ENCODE assay signal across 17 mouse cellular contexts in genomic region chr5:114673114-114673513, GRCm38 (mm10). TPM values are rescaled to one million over a fixed set of nuclear protein-coding genes. Genes with fewer than 3 reads are reported as not detected.
DNase-seq lines count a peak whose midpoint lies in the region; ATAC-seq and TF ChIP-seq lines count a peak whose summit lies in the region.
"Had no signal": no experiment of that assay in that cellular context is flagged by ENCODE, and none has a peak within 500 bp of the region (broad histone marks: within the 10 kb centered on the region; RNA-seq: fewer than 3 reads in every experiment).

No protein-coding gene starts in this region.

- no peak for ATAC-seq in hindbrain, postnatal 0 days
- no peak for ATAC-seq in hindbrain, embryonic 12.5 days (ENCODE audit: low FRiP score)
- no peak for ATAC-seq in lung, postnatal 0 days
- ATAC-seq: forebrain, embryonic 15.5 days had no signal

- H3K27ac ChIP-seq in hindbrain, postnatal 0 days: no peak overlapping the region
- H3K27ac ChIP-seq in hindbrain, embryonic 12.5 days: no peak overlapping the region
- H3K27ac ChIP-seq in lung, postnatal 0 days (ENCODE audit: low read length): no peak overlapping the region
- no peak overlapping the region for H3K27ac ChIP-seq in MEL (ENCODE audit: control insufficient read depth, low read depth, low read length)
- H3K27ac ChIP-seq in cortical plate, adult 2 months (ENCODE audit: insufficient read depth, low read length): no peak overlapping the region
- H3K27ac ChIP-seq in limb, embryonic 10.5 days: no peak overlapping the region
- H3K27ac ChIP-seq: forebrain, embryonic 15.5 days; liver, embryonic 13.5 days; neural tube, embryonic 13.5 days had no signal

- peaks cover 13% of the 10 kb centered on the region for H3K36me3 ChIP-seq in hindbrain, postnatal 0 days (ENCODE audit: insufficient read depth, low read length)
- peaks cover 46% of the 10 kb centered on the region for H3K36me3 ChIP-seq in hindbrain, embryonic 12.5 days
- H3K36me3 ChIP-seq in lung, postnatal 0 days (ENCODE audit: insufficient read depth, low read length): peaks cover 8% of the 10 kb centered on the region; the same call in 1 of the 2 replicates
- peaks cover 0 to 2% of the 10 kb centered on the region in 2 experiments; a peak in 1 of 4 replicates for H3K36me3 ChIP-seq in MEL (ENCODE audit: control insufficient read depth in 1 of 2, insufficient read depth in 2 of 2, low read length in 2 of 2)
- H3K36me3 ChIP-seq in limb, embryonic 10.5 days: peaks cover 50% of the 10 kb centered on the region
- H3K36me3 ChIP-seq: forebrain, embryonic 15.5 days had no signal

- peak; percentile 18; the same call in 1 of the 2 replicates for TF ChIP-seq CTCF in hindbrain, postnatal 0 days (IDR thresholded peaks at IDR 0.05; ENCODE audit: low read depth)
- TF ChIP-seq CTCF in lung, postnatal 0 days (IDR thresholded peaks at IDR 0.05): peak; percentile 30; the same call in 1 of the 2 replicates
- peak; percentile 21 to 51 (median 29); a peak in 5 of 6 replicates for TF ChIP-seq CTCF in MEL (IDR thresholded peaks at IDR 0.05 in 2 of 3, conservative IDR thresholded peaks at IDR 0.05 in 1 of 3; ENCODE audit: control insufficient read depth in 1 of 3, insufficient read depth in 1 of 3, low read depth in 2 of 3, low read length in 3 of 3, poor library complexity in 1 of 3, severe bottlenecking in 1 of 3)
- TF ChIP-seq CTCF in cortical plate, adult 2 months (IDR thresholded peaks at IDR 0.05; ENCODE audit: extremely low read depth, insufficient read depth, low read length): 0 out of 2 replicates have a peak, but pooled peaks have one; percentile 2

- TF ChIP-seq EP300 in lung, postnatal 0 days (IDR thresholded peaks at IDR 0.05): no peak
- TF ChIP-seq EP300 in MEL (IDR thresholded peaks at IDR 0.05; ENCODE audit: low read depth in 1 of 2, low read length in 2 of 2): no peak

- H3K27me3 ChIP-seq in hindbrain, postnatal 0 days (ENCODE audit: insufficient read depth, low read length): no peaks in the 10 kb centered on the region
- H3K27me3 ChIP-seq in hindbrain, embryonic 12.5 days: no peaks in the 10 kb centered on the region; the same call in 1 of the 2 replicates
- no peaks in the 10 kb centered on the region for H3K27me3 ChIP-seq in lung, postnatal 0 days (replicated peaks; ENCODE audit: insufficient read depth, low read length)
- H3K27me3 ChIP-seq in MEL (ENCODE audit: control insufficient read depth in 1 of 2, insufficient read depth in 2 of 2, low read length in 2 of 2): no peaks in the 10 kb centered on the region
- 0 out of 2 replicates have a peak, but pooled peaks cover 3% of the 10 kb centered on the region for H3K27me3 ChIP-seq in limb, embryonic 10.5 days (ENCODE audit: low read depth, poor library complexity, severe bottlenecking)
- H3K27me3 ChIP-seq: forebrain, embryonic 15.5 days; liver, embryonic 13.5 days; neural tube, embryonic 13.5 days had no signal

- no peaks in the 10 kb centered on the region for H3K9me3 ChIP-seq in hindbrain, postnatal 0 days (ENCODE audit: low read length)
- H3K9me3 ChIP-seq in hindbrain, embryonic 12.5 days (replicated peaks): no peaks in the 10 kb centered on the region
- H3K9me3 ChIP-seq in lung, postnatal 0 days (ENCODE audit: low read length): no peaks in the 10 kb centered on the region
- H3K9me3 ChIP-seq in MEL (replicated peaks; ENCODE audit: insufficient read depth, low read length): no peaks in the 10 kb centered on the region
- H3K9me3 ChIP-seq in limb, embryonic 10.5 days (replicated peaks): no peaks in the 10 kb centered on the region
- H3K9me3 ChIP-seq: forebrain, embryonic 15.5 days; liver, embryonic 13.5 days; neural tube, embryonic 13.5 days had no signal

- TF ChIP-seq POLR2A in MEL (IDR thresholded peaks at IDR 0.05; ENCODE audit: control insufficient read depth in 1 of 2, insufficient read depth in 1 of 2, low read depth in 1 of 2, low read length in 2 of 2, poor library complexity in 1 of 2): no peak
- TF ChIP-seq POLR2A in cortical plate, adult 2 months (IDR thresholded peaks at IDR 0.05; ENCODE audit: extremely low read depth, insufficient read depth, low read length): no peak

- H3K4me1 ChIP-seq in hindbrain, postnatal 0 days (ENCODE audit: insufficient read depth, low read length): no peaks in the 10 kb centered on the region
- no peaks in the 10 kb centered on the region for H3K4me1 ChIP-seq in hindbrain, embryonic 12.5 days
- H3K4me1 ChIP-seq in lung, postnatal 0 days (ENCODE audit: insufficient read depth, low read depth, low read length): no peaks in the 10 kb centered on the region
- 0 out of 4 replicates have a peak, but pooled peaks cover 0 to 5% of the 10 kb centered on the region in 2 experiments for H3K4me1 ChIP-seq in MEL (ENCODE audit: control insufficient read depth in 1 of 2, insufficient read depth in 2 of 2, low read length in 2 of 2)
- H3K4me1 ChIP-seq in cortical plate, adult 2 months (ENCODE audit: control insufficient read depth, insufficient read depth, low read length): no peaks in the 10 kb centered on the region
- H3K4me1 ChIP-seq in limb, embryonic 10.5 days: 0 out of 2 replicates have a peak, but pooled peaks cover 2% of the 10 kb centered on the region
- H3K4me1 ChIP-seq: neural tube, embryonic 13.5 days had no signal

- H3K9ac ChIP-seq in hindbrain, postnatal 0 days (replicated peaks; ENCODE audit: low read length): no peak overlapping the region
- H3K9ac ChIP-seq in hindbrain, embryonic 12.5 days: no peak overlapping the region
- H3K9ac ChIP-seq in lung, postnatal 0 days (replicated peaks; ENCODE audit: low read depth): no peak overlapping the region
- no peak overlapping the region for H3K9ac ChIP-seq in MEL (ENCODE audit: control insufficient read depth, low read depth, low read length, poor library complexity, severe bottlenecking)
- H3K9ac ChIP-seq: forebrain, embryonic 15.5 days; liver, embryonic 13.5 days; neural tube, embryonic 13.5 days had no signal

- H3K4me3 ChIP-seq in hindbrain, postnatal 0 days (ENCODE audit: low read length): no peak overlapping the region
- H3K4me3 ChIP-seq in hindbrain, embryonic 12.5 days: no peak overlapping the region
- H3K4me3 ChIP-seq in lung, postnatal 0 days (ENCODE audit: low read depth, low read length): no peak overlapping the region
- H3K4me3 ChIP-seq in MEL (ENCODE audit: control insufficient read depth in 1 of 2, insufficient read depth in 1 of 2, low read depth in 2 of 2, low read length in 2 of 2): no peak overlapping the region
- H3K4me3 ChIP-seq in cortical plate, adult 2 months (ENCODE audit: insufficient read depth, low read length): no peak overlapping the region
- no peak overlapping the region for H3K4me3 ChIP-seq in limb, embryonic 10.5 days
- H3K4me3 ChIP-seq: forebrain, embryonic 15.5 days; liver, embryonic 13.5 days; neural tube, embryonic 13.5 days had no signal

- DNase-seq in hindbrain, postnatal 0 days (ENCODE audit: low spot score): no peak
- DNase-seq in lung, postnatal 0 days (ENCODE audit: low spot score): no peak
- DNase-seq in lung, postnatal 4 days: no peak
- DNase-seq in MEL (ENCODE audit: low read depth, low spot score): no peak
- no peak for DNase-seq in limb, embryonic 10.5 days (ENCODE audit: low spot score)
- DNase-seq: cerebellum, postnatal 25 days; kidney, adult 9 months; layer of hippocampus, postnatal 36 days; left cerebral cortex, postnatal 4 days; liver, embryonic 13.5 days; lung, postnatal 14 days; thymus, adult 18-20 months had no signal

- 90% methylated on average over 13 of the region's 13 CpGs for WGBS in hindbrain, postnatal 0 days
- WGBS in hindbrain, embryonic 12.5 days: 87% methylated on average over 13 of the region's 13 CpGs
- WGBS in lung, postnatal 0 days: 86% methylated on average over 13 of the region's 13 CpGs
- WGBS in limb, embryonic 10.5 days: 87% methylated on average over 13 of the region's 13 CpGs

- no peak overlapping the region for H3K4me2 ChIP-seq in hindbrain, postnatal 0 days (ENCODE audit: low read depth, low read length)
- H3K4me2 ChIP-seq in hindbrain, embryonic 12.5 days (replicated peaks): no peak overlapping the region
- no peak overlapping the region for H3K4me2 ChIP-seq in lung, postnatal 0 days (replicated peaks; ENCODE audit: low read depth, low read length)
- H3K4me2 ChIP-seq: forebrain, embryonic 15.5 days; liver, embryonic 13.5 days; neural tube, embryonic 13.5 days had no signal

- H3K79me2 ChIP-seq in MEL (ENCODE audit: control insufficient read depth, insufficient read depth, low read length, poor library complexity): no peaks in the 10 kb centered on the region

- no peak for TF ChIP-seq RAD21 in MEL (IDR thresholded peaks at IDR 0.05; ENCODE audit: low read depth, low read length)

RNA-seq across cellular contexts. Expression of gene Trpv4, which starts 14.9 kb away (rescaled TPM):
- 2.7 TPM in 2 replicates for total RNA-seq in hindbrain, postnatal 0 days (2014; rRNA removed)
- 3.0 and 3.4 TPM in 2 replicates for polyA plus RNA-seq in hindbrain, postnatal 0 days (2015; fragmentation: Nextera tagmentation; extraction: Ambion mirVana)
- polyA plus RNA-seq in hindbrain, embryonic 12.5 days (2016; fragmentation: Nextera tagmentation; extraction: Ambion mirVana): 1.3 and 1.5 TPM in 2 replicates
- polyA plus RNA-seq in lung, postnatal 0 days (2015; fragmentation: Nextera tagmentation; extraction: Ambion mirVana): 2.2 and 3.4 TPM in 2 replicates
- not detected in 2 replicates for total RNA-seq in MEL (2012; rRNA removed)
- under 1 TPM in 1 of 2 experiments, not detected in 1; 0.29 TPM for polyA plus RNA-seq in MEL (2012; ENCODE audit: insufficient read depth in 1 of 2, insufficient read length in 2 of 2, low read depth in 1 of 2, low replicate concordance in 2 of 2, missing spikeins in 1 of 2)
- polyA plus RNA-seq in cortical plate, adult 2 months (2012; rRNA removed): 1.7 and 2.1 TPM in 2 replicates
- 0.31 TPM in 2 replicates for polyA plus RNA-seq in limb, embryonic 10.5 days (2016; fragmentation: Nextera tagmentation; extraction: Ambion mirVana)
- total RNA-seq: monocyte, adult 5-6 weeks had no signal

RNA-seq across cellular contexts. Expression of gene Gltp, which starts 17.7 kb away (rescaled TPM):
- total RNA-seq in hindbrain, postnatal 0 days (2014; rRNA removed): 36.3 and 51.0 TPM in 2 replicates
- 55.0 and 55.1 TPM in 2 replicates for polyA plus RNA-seq in hindbrain, postnatal 0 days (2015; fragmentation: Nextera tagmentation; extraction: Ambion mirVana)
- 60.5 and 63.3 TPM in 2 replicates for polyA plus RNA-seq in hindbrain, embryonic 12.5 days (2016; fragmentation: Nextera tagmentation; extraction: Ambion mirVana)
- polyA plus RNA-seq in lung, postnatal 0 days (2015; fragmentation: Nextera tagmentation; extraction: Ambion mirVana): 88.2 and 89.4 TPM in 2 replicates
- total RNA-seq in MEL (2012; rRNA removed): 18.3 and 18.8 TPM in 2 replicates
- 100 to 1,000 TPM in 1 of 2 experiments, 10 to 100 TPM in 1; 67.2 to 211 TPM for polyA plus RNA-seq in MEL (2012; ENCODE audit: insufficient read depth in 1 of 2, insufficient read length in 2 of 2, low read depth in 1 of 2, low replicate concordance in 2 of 2, missing spikeins in 1 of 2)
- polyA plus RNA-seq in cortical plate, adult 2 months (2012; rRNA removed): 58.0 and 69.6 TPM in 2 replicates
- polyA plus RNA-seq in limb, embryonic 10.5 days (2016; fragmentation: Nextera tagmentation; extraction: Ambion mirVana): 65.4 and 78.6 TPM in 2 replicates

RNA-seq across cellular contexts. Expression of gene Tchp, which starts 34.4 kb away (rescaled TPM):
- 9.0 and 12.7 TPM in 2 replicates for total RNA-seq in hindbrain, postnatal 0 days (2014; rRNA removed)
- 14.4 and 15.6 TPM in 2 replicates for polyA plus RNA-seq in hindbrain, postnatal 0 days (2015; fragmentation: Nextera tagmentation; extraction: Ambion mirVana)
- polyA plus RNA-seq in hindbrain, embryonic 12.5 days (2016; fragmentation: Nextera tagmentation; extraction: Ambion mirVana): 19.6 and 21.1 TPM in 2 replicates
- polyA plus RNA-seq in lung, postnatal 0 days (2015; fragmentation: Nextera tagmentation; extraction: Ambion mirVana): 9.4 and 10.0 TPM in 2 replicates
- 10.4 and 13.6 TPM in 2 replicates for total RNA-seq in MEL (2012; rRNA removed)
- polyA plus RNA-seq in MEL (2012; ENCODE audit: insufficient read depth in 1 of 2, insufficient read length in 2 of 2, low read depth in 1 of 2, low replicate concordance in 2 of 2, missing spikeins in 1 of 2): 10 to 100 TPM in 1 of 2 experiments, not detected in 1; 21.1 TPM
- polyA plus RNA-seq in cortical plate, adult 2 months (2012; rRNA removed): 14.8 and 15.6 TPM in 2 replicates
- polyA plus RNA-seq in limb, embryonic 10.5 days (2016; fragmentation: Nextera tagmentation; extraction: Ambion mirVana): 18.8 and 22.0 TPM in 2 replicates
